ENCODE assay signal across 26 mouse cellular contexts in genomic region chr1:58699988-58700387, GRCm38 (mm10). TPM values are rescaled to one million over a fixed set of nuclear protein-coding genes. Genes with fewer than 3 reads are reported as not detected.
"Had no signal": no experiment of that assay in that cellular context is flagged by ENCODE, and none has a peak within 500 bp of the region (broad histone marks: within the 10 kb centered on the region; RNA-seq: fewer than 3 reads in every experiment).

No protein-coding gene starts in this region.

- H3K4me1 ChIP-seq: limb, embryonic 12.5 days; limb, embryonic 15.5 days; lung, embryonic 15.5 days; midbrain, embryonic 12.5 days; midbrain, embryonic 15.5 days; neural tube, embryonic 12.5 days; neural tube, embryonic 15.5 days had no signal

- H3K27me3 ChIP-seq: limb, embryonic 12.5 days; limb, embryonic 15.5 days; lung, embryonic 15.5 days; midbrain, embryonic 12.5 days; midbrain, embryonic 15.5 days; neural tube, embryonic 12.5 days; neural tube, embryonic 15.5 days had no signal

- H3K4me2 ChIP-seq: limb, embryonic 12.5 days; limb, embryonic 15.5 days; lung, embryonic 15.5 days; midbrain, embryonic 12.5 days; midbrain, embryonic 15.5 days; neural tube, embryonic 12.5 days; neural tube, embryonic 15.5 days had no signal

- H3K27ac ChIP-seq: layer of hippocampus, adult 2 months; left cerebral cortex, adult 2 months; limb, embryonic 12.5 days; limb, embryonic 15.5 days; liver, embryonic 14.5 days; lung, embryonic 15.5 days; midbrain, embryonic 12.5 days; midbrain, embryonic 15.5 days; neural tube, embryonic 12.5 days; neural tube, embryonic 15.5 days had no signal

- H3K4me3 ChIP-seq: layer of hippocampus, adult 2 months; left cerebral cortex, adult 2 months; limb, embryonic 12.5 days; limb, embryonic 15.5 days; lung, embryonic 15.5 days; midbrain, embryonic 12.5 days; midbrain, embryonic 15.5 days; neural tube, embryonic 12.5 days; neural tube, embryonic 15.5 days had no signal

- H3K9me3 ChIP-seq: limb, embryonic 12.5 days; limb, embryonic 15.5 days; lung, embryonic 15.5 days; midbrain, embryonic 12.5 days; midbrain, embryonic 15.5 days; neural tube, embryonic 12.5 days; neural tube, embryonic 15.5 days had no signal

- H3K9ac ChIP-seq: limb, embryonic 12.5 days; limb, embryonic 15.5 days; liver, embryonic 14.5 days; lung, embryonic 15.5 days; midbrain, embryonic 12.5 days; midbrain, embryonic 15.5 days; neural tube, embryonic 12.5 days; neural tube, embryonic 15.5 days had no signal

- ATAC-seq: midbrain, embryonic 15.5 days had no signal

- DNase-seq: kidney, adult 18-20 months; kidney, adult 9 months; kidney, postnatal 14 days; kidney, postnatal 4 days; layer of hippocampus, postnatal 36 days; left cerebral cortex, postnatal 4 days; lung, adult 18-20 months; lung, postnatal 10 days; lung, postnatal 36 days; retina, postnatal 1 day; right cerebral cortex, postnatal 25 days; thymus, adult 18-20 months; thymus, postnatal 36 days had no signal

- H3K36me3 ChIP-seq: limb, embryonic 12.5 days; limb, embryonic 15.5 days; lung, embryonic 15.5 days; midbrain, embryonic 12.5 days; midbrain, embryonic 15.5 days; neural tube, embryonic 12.5 days; neural tube, embryonic 15.5 days had no signal

RNA-seq across cellular contexts. Expression of gene Als2cr12, which starts 4.2 kb away (rescaled TPM):
- total RNA-seq: layer of hippocampus, adult 2 months; layer of hippocampus, postnatal 36 days; left cerebral cortex, adult 2 months; left cerebral cortex, postnatal 14 days; left cerebral cortex, postnatal 4 days had no signal
- polyA plus RNA-seq: intestine, embryonic 14.5 days; kidney, embryonic 16.5 days; limb, embryonic 12.5 days; liver, embryonic 14.5 days; midbrain, embryonic 12.5 days; midbrain, embryonic 15.5 days; neural tube, embryonic 12.5 days; neural tube, embryonic 15.5 days had no signal
